Mouse (Mus musculus) limb, embryonic 14.5 days (tissue): ENCODE data around the gene Egfr. TPM values are rescaled to one million over a fixed set of nuclear protein-coding genes. Genes with fewer than 3 reads are reported as not detected.

ENCODE experiments used
- ATAC-seq: fragments of 200-750 bp; cut with Nextera tagmentation; 2 replicates; pipeline ENCODE4 v1.8.0; 2017; ENCODE audit warnings: low read depth, moderate number of reproducible peaks, moderate TSS enrichment; ENCODE audit not compliant: low FRiP score
- DNase-seq: peaks from one replicate; pipeline ENCODE4 v3.0.0-alpha.2; 2015; ENCODE audit warnings: low spot score
- H3K27ac ChIP-seq: fragments of 300-500 bp; sonication (generic); replicated peaks from 2 replicates; pipeline ENCODE4 v1.5.1; 2014; ENCODE audit warnings: low read depth, mild to moderate bottlenecking, low read length, moderate library complexity, mixed read lengths
- H3K27me3 ChIP-seq: fragments of 300-500 bp; sonication (generic); 2 replicates; pipeline ENCODE4 v1.6.1; 2014; ENCODE audit warnings: low read length, mixed read lengths; ENCODE audit not compliant: control insufficient read depth, insufficient read depth
- H3K36me3 ChIP-seq: fragments of 300-500 bp; sonication (generic); 2 replicates; pipeline ENCODE4 v1.6.1; 2014; ENCODE audit warnings: mild to moderate bottlenecking, low read length, moderate library complexity, mixed read lengths; ENCODE audit not compliant: control insufficient read depth, insufficient read depth
- H3K4me1 ChIP-seq: fragments of 300-500 bp; sonication (generic); 2 replicates; pipeline ENCODE4 v1.6.1; 2014; ENCODE audit warnings: antibody characterized with exemption, low read length, mixed read lengths; ENCODE audit not compliant: control insufficient read depth, insufficient read depth
- H3K4me2 ChIP-seq: fragments of 300-500 bp; sonication (generic); replicated peaks from 2 replicates; pipeline ENCODE4 v1.6.1; 2014; ENCODE audit warnings: low read depth, mild to moderate bottlenecking, low read length, moderate library complexity; ENCODE audit not compliant: severe bottlenecking
- H3K4me3 ChIP-seq: fragments of 300-500 bp; sonication (generic); replicated peaks from 2 replicates; pipeline ENCODE4 v1.5.1; 2014; ENCODE audit warnings: low read length
- H3K9ac ChIP-seq: fragments of 300-500 bp; sonication (generic); 2 replicates; pipeline ENCODE4 v1.6.1; 2014; ENCODE audit warnings: mild to moderate bottlenecking, low read depth, low read length, moderate library complexity; ENCODE audit not compliant: severe bottlenecking
- H3K9me3 ChIP-seq: fragments of 300-500 bp; sonication (generic); 2 replicates; pipeline ENCODE4 v1.6.1; 2016; ENCODE audit warnings: low read length; ENCODE audit not compliant: control insufficient read depth
- POLR2A ChIP-seq: fragments of 200-500 bp; IDR thresholded peaks from 2 replicates; pipeline ENCODE4 v1.8.0; 2012; ENCODE audit warnings: inconsistent platforms, mild to moderate bottlenecking, moderate library complexity, borderline replicate concordance; ENCODE audit not compliant: insufficient read depth, insufficient read length; ENCODE audit errors: extremely low read depth
- WGBS: fragments of 180-500 bp; shearing (Covaris S2); extraction: QIAGEN DNeasy Blood & Tissue Kit; methylation state at CpG from one replicate; pipeline ENCODE4 v1.1.7; 2014; 5-methylcytosine and 5-hydroxymethylcytosine counted together
- polyA plus RNA-seq, 2 experiments: library from polyadenylated mRNA; depleted of rRNA in 1 of 2; stranded (reverse) in 1 of 2; unstranded in 1 of 2; fragments of >200 nt; fragmentation: Nextera tagmentation in 1 of 2; extraction: Ambion mirVana in 1 of 2; gene quantifications; 2 replicates each; pipeline versions ENCODE4 v1.2.1 to v1.2.3; 2012 to 2014

Gene Egfr
- polyA plus RNA-seq, 2 experiments: 19.8 to 35.8 TPM

DNA sequence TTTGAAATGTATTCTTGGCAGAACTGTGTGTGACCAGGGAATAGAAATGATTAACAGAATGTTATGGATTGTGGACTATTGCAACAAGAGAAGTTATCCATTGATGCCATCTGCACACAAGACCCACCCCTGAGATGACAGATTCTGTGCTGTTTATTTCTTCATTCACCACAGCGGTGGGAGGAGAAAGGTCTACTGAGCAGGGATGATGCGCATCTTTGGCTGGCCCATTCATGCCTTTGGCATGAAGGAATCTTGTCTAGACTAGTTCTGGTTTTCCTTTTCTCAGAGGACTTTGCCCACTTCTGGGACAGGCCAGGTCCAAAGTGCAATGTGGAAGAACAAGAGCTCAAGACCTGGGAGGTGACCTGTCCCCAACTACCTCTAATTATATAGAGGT lies 52.0 kb downstream of the Egfr start:
- no peaks in the 10 kb centered on the region for H3K27me3 ChIP-seq
- WGBS: 91% methylated on average over 2 of the region's 2 CpGs
- no peak overlapping the region for H3K4me3 ChIP-seq
- H3K4me1 ChIP-seq: peaks cover 13% of the 10 kb centered on the region
- DNase-seq: no peak
- no peak overlapping the region for H3K27ac ChIP-seq
- TF ChIP-seq POLR2A: no peak
- H3K4me2 ChIP-seq: no peak overlapping the region
- no peak overlapping the region for H3K9ac ChIP-seq
- ATAC-seq: no peak
- H3K36me3 ChIP-seq: no peaks in the 10 kb centered on the region
- no peaks in the 10 kb centered on the region for H3K9me3 ChIP-seq

DNA sequence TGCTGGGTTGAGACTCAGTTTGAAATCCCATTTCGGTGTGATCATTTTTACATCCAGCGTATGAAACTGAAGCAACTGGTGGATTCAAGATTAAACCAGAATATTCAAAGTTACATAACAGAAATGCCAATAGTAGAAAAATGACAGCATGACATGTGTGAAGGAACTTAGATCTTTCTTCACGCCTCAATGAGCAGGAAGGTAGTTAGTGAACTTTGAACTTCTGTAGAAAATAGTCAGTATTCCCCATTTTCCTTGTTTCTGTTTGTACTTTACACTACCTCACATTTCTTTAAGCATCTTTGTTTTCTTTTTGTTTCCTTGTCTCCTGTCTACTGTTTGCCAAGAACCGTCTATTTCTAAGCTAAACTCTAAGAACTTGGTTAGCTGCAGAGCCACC lies 53.9 kb downstream of the Egfr start:
- ATAC-seq (no peak), DNase-seq (no peak)
- Histone ChIP-seq H3K27me3 (no peaks in the 10 kb centered on the region), H3K27ac (no peak overlapping the region), H3K4me3 (no peak overlapping the region), H3K4me2 (no peak overlapping the region), H3K9ac (no peak overlapping the region), H3K36me3 (no peaks in the 10 kb centered on the region), H3K9me3 (no peaks in the 10 kb centered on the region), H3K4me1 (peaks cover 30% of the 10 kb centered on the region)
- WGBS: 91% methylated on average over 4 of the region's 4 CpGs
- no peak for TF ChIP-seq POLR2A

DNA sequence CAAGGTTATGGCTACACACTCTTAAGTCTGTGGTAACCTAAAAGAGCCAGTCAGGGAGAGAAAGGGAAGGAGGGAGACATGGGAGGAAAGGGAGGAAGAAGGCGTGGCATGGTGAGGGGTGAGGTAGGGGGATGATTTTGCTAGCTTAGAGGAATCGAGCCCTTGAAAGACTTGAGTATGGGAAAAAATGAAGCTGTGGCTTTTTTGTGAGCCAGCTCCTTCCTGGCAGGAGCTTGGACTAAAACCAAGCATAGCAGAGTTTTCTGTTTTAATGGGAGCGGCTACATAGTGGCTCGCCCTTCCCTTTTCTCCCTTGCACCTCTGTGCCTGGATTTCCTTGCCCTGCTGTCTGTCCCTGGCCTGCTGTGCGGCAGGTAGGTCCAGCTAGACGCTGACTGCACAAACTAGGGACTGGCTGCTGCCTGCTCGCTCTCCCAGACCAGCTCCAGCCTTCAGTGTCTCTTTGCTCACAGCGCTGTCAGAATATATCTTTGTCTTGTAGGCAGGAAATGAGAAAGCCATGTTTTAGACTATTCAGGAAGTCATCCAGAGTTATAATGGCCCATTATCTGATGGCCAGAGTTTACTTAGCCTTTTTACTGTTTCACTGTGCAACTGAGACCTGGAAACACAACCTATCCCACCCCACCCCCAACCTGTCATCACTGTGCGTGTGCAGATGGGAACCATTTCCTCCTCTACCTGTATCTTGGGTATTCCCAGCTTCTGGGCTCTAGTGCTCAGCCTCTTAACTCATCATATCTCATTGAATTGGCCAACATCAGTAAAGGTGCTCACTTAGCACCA lies 57.4 kb downstream of the Egfr start:
- WGBS: 46% methylated on average over 9 of the region's 9 CpGs
- peak; percentile 56 for ATAC-seq

DNA sequence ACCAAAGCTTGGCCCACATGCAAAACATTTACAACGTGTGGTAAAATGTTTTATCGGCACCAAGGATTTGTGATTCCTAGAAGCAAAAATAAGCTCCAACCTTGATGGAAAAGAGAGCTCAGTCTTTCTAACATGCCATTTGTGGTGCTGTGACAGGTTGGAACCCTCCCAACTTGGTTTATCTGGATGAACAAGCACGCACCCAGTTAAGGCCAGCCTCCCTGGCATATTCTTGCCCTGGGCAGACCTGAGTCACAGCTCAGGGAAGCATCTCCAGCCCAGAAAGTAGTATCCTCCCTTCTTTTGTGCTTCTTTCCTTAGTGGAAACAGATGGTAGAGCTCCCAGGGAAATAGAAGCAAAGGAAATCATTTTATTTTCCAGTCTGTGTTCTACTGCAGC lies 58.1 kb downstream of the Egfr start:
- DNase-seq (no peak), ATAC-seq (no peak; the same call in 1 of the 2 replicates)
- no peaks in the 10 kb centered on the region for H3K9me3 ChIP-seq
- no peaks in the 10 kb centered on the region for H3K27me3 ChIP-seq
- H3K4me3 ChIP-seq: no peak overlapping the region
- peak overlapping the region; percentile 76 for H3K27ac ChIP-seq
- H3K36me3 ChIP-seq: no peaks in the 10 kb centered on the region
- H3K9ac ChIP-seq: no peak overlapping the region
- no peak overlapping the region for H3K4me2 ChIP-seq
- WGBS: 38% methylated on average over 3 of the region's 3 CpGs
- peaks cover 39% of the 10 kb centered on the region for H3K4me1 ChIP-seq
- TF ChIP-seq POLR2A: no peak

More for the DNA sequence above, 57.4 kb downstream of the Egfr start:
- peak overlapping the region; percentile 76 for H3K27ac ChIP-seq
- DNase-seq: peak; percentile 63
- H3K4me3 ChIP-seq: no peak overlapping the region
- H3K27me3 ChIP-seq: no peaks in the 10 kb centered on the region
- H3K4me2 ChIP-seq: 0 out of 2 replicates have a peak overlapping the region, but pooled peaks have one; percentile 16
- no peaks in the 10 kb centered on the region for H3K9me3 ChIP-seq
- H3K4me1 ChIP-seq: peaks cover 39% of the 10 kb centered on the region
- no peaks in the 10 kb centered on the region for H3K36me3 ChIP-seq
- TF ChIP-seq POLR2A: no peak
- peak overlapping the region; percentile 17; the same call in 1 of the 2 replicates for H3K9ac ChIP-seq

DNA sequence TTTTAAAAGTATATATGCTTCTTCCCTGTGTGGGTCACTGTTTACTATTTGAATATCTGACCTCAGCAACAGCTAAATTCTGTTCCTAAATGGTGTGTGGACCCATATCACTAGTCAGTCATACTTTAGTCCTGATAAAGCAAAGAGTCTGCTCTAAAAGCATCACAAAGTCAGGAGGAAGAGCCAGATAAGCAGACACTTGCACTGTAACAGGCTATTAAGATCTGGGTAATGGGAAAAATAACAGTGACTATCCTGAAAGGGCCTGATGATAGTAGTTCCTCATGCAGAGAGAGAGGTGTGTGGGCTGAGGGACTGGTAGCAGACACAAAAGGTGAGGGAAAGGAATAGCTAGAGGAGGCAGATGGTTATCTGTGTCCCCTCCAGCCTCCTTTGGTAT lies 61.3 kb downstream of the Egfr start:
- ATAC-seq: no peak
- Histone ChIP-seq H3K27me3 (no peaks in the 10 kb centered on the region), H3K9ac (no peak overlapping the region), H3K27ac (no peak overlapping the region), H3K36me3 (no peaks in the 10 kb centered on the region), H3K4me1 (peaks cover 39% of the 10 kb centered on the region), H3K9me3 (no peaks in the 10 kb centered on the region), H3K4me3 (no peak overlapping the region), H3K4me2 (no peak overlapping the region)
- DNase-seq: no peak
- TF ChIP-seq POLR2A: no peak

DNA sequence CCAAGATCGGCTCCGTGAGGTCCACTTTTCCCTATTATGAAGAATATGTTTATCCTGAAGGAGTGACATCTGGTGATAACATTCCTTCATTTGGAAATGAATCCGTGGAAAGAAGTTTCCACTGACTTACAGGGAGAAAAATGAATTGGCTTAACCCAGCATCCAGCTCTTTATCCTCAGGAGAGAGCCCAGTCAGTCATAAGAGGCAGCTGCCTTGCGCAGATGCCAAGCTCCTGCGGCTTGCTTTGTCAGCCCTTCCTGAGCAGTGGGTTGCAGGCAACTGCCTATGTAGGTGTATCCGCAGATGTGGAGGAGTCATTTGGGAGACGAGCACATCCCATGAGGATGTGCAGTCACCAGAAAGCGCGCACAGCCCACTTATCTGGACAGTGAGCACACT lies 64.4 kb downstream of the Egfr start:
- 66% methylated on average over 9 of the region's 9 CpGs for WGBS
- ATAC-seq: peak; percentile 53; the same call in 1 of the 2 replicates
- H3K4me3 ChIP-seq: no peak overlapping the region
- H3K9me3 ChIP-seq: no peaks in the 10 kb centered on the region
- no peak overlapping the region for H3K9ac ChIP-seq
- H3K27ac ChIP-seq: no peak overlapping the region
- no peaks in the 10 kb centered on the region for H3K27me3 ChIP-seq
- H3K4me2 ChIP-seq: no peak overlapping the region
- no peak for TF ChIP-seq POLR2A
- peak; percentile 57 for DNase-seq
- peaks cover 15% of the 10 kb centered on the region for H3K4me1 ChIP-seq
- H3K36me3 ChIP-seq: no peaks in the 10 kb centered on the region
